Mouse (Mus musculus): ENCODE results near the gene Fkbp9.

DNA sequence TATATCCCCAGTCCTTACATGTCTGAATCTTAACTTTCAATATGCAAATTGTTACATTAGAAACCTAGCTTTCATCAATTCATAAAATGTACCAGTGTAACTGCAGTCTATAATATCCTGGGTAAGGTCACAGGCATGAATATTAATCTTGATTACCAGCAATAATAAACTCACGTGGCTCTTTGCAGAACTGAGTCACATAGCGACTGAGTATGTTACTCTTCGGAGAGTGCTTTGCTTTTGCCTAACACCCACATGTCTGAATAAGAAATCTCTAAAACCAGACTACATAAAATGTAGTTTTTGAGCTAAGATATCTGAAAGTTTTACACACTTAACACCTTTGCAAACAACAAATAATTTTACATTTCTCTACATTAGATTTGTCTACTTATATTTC, 69.5 kb downstream of the Fkbp9 start:
- TF ChIP-seq CTCF (IDR thresholded peaks at IDR 0.05; ENCODE audit: low read depth) = no peak
- no peak for TF ChIP-seq EP300 (optimal IDR thresholded peaks at IDR 0.05)
